Mouse (Mus musculus) cerebellum, adult 2 months (tissue): ENCODE measurements around the gene Qars.

ENCODE experiments used
- CTCF ChIP-seq: fragments of 200-500 bp; IDR thresholded peaks from 2 replicates; pipeline ENCODE4 v1.5.1; 2011; ENCODE audit warnings: low read depth, mild to moderate bottlenecking, control low read depth, low read length, moderate library complexity, borderline replicate concordance; ENCODE audit not compliant: insufficient read depth
- POLR2A ChIP-seq: fragments of 200-500 bp; IDR thresholded peaks from 2 replicates; pipeline ENCODE4 v1.6.1; 2011; ENCODE audit warnings: low read length, control low read depth, borderline replicate concordance; ENCODE audit not compliant: insufficient read depth

- TF ChIP-seq POLR2A (no peak), CTCF (no peak)
Measured at GRCm38 (mm10) chr9:108483051-108483790, 24.3 kb upstream of the Qars start.
